Mouse (Mus musculus) heart, embryonic 16.5 days (tissue): ENCODE measurements at regions not wholly inside any gene's neighbourhood (a gene's known extent, or its start where the extent isn't known, plus 50 kb on each side); places are given as distances from the start of the nearest gene placed in this dataset.
A peak's percentile ranks its signal among the peaks of the same experiment; 100 is the strongest.
"Not testable (repeated sequence)": the region's sequence is repeated elsewhere in the genome, so short reads cannot be mapped to it uniquely, and the experiment has no call there.

Experiments
- ATAC-seq: fragments of 200-750 bp; cut with Nextera tagmentation; replicated peaks from 2 replicates; pipeline ENCODE4 v1.8.0; 2017; ENCODE audit warnings: moderate number of reproducible peaks; ENCODE audit not compliant: insufficient read depth, low FRiP score; ENCODE audit errors: extremely low read depth
- H3K27ac ChIP-seq: fragments of 300-500 bp; sonication (generic); 2 replicates; pipeline ENCODE4 v1.5.1; 2014; ENCODE audit warnings: mild to moderate bottlenecking, low read length, control low read depth, moderate library complexity
- H3K27me3 ChIP-seq: fragments of 300-500 bp; sonication (generic); 2 replicates; pipeline ENCODE4 v1.6.1; 2014; ENCODE audit warnings: low read length, mixed read lengths; ENCODE audit not compliant: control insufficient read depth, insufficient read depth
- H3K36me3 ChIP-seq: fragments of 300-500 bp; sonication (generic); 2 replicates; pipeline ENCODE4 v1.6.1; 2014; ENCODE audit not compliant: control insufficient read depth, insufficient read depth
- H3K4me1 ChIP-seq: fragments of 300-500 bp; sonication (generic); 2 replicates; pipeline ENCODE4 v1.6.1; 2014; ENCODE audit warnings: low read length, mixed read lengths; ENCODE audit not compliant: control insufficient read depth, insufficient read depth
- H3K4me2 ChIP-seq: fragments of 300-500 bp; sonication (generic); 2 replicates; pipeline ENCODE4 v1.6.1; 2014; ENCODE audit warnings: low read depth, mild to moderate bottlenecking, control low read depth, low read length
- H3K4me3 ChIP-seq: fragments of 300-500 bp; sonication (generic); 2 replicates; pipeline ENCODE4 v1.5.1; 2014; ENCODE audit warnings: mild to moderate bottlenecking, control low read depth, low read length
- H3K9ac ChIP-seq: fragments of 300-500 bp; sonication (generic); 2 replicates; pipeline ENCODE4 v1.6.1; 2014; ENCODE audit warnings: low read length, control low read depth
- H3K9me3 ChIP-seq: fragments of 300-500 bp; sonication (generic); replicated peaks from 2 replicates; pipeline ENCODE4 v1.6.1; 2016; ENCODE audit warnings: low read length; ENCODE audit not compliant: control insufficient read depth
- WGBS: fragments of 180-500 bp; shearing (Covaris S2); extraction: QIAGEN DNeasy Blood & Tissue Kit; methylation state at CpG from one replicate; pipeline ENCODE4 v1.1.7; 2014; 5-methylcytosine and 5-hydroxymethylcytosine counted together

DNA sequence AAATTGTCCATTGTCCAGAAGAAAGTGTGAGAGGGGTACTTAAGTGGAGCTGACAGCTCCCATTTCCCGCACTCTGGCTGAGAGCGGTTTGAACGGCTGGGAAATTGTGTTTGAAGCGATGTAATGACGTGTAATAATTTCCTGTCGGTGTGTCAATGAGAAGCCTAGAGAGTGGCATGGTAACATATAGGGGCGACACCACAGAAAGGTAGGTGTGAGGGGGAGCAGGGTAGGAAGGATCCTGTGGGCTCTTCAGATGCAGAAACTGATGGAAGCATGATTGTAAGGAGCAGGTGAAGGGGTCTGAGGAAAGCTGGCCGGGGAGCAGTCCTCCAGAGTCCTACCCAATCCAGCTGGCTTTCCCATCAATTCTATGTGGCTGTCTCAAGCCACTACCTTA lies 189.2 kb upstream of the Irx4 start:
- no peak overlapping the region for H3K9ac ChIP-seq
- no peak overlapping the region for H3K27ac ChIP-seq
- no peaks in the 10 kb centered on the region for H3K27me3 ChIP-seq
- no peak overlapping the region for H3K4me3 ChIP-seq
- H3K36me3 ChIP-seq: no peaks in the 10 kb centered on the region
- H3K4me2 ChIP-seq: no peak overlapping the region
- WGBS: 38% methylated on average over 8 of the region's 8 CpGs
- H3K4me1 ChIP-seq: peaks cover 8% of the 10 kb centered on the region
- ATAC-seq: no peak
- H3K9me3 ChIP-seq: no peaks in the 10 kb centered on the region

DNA sequence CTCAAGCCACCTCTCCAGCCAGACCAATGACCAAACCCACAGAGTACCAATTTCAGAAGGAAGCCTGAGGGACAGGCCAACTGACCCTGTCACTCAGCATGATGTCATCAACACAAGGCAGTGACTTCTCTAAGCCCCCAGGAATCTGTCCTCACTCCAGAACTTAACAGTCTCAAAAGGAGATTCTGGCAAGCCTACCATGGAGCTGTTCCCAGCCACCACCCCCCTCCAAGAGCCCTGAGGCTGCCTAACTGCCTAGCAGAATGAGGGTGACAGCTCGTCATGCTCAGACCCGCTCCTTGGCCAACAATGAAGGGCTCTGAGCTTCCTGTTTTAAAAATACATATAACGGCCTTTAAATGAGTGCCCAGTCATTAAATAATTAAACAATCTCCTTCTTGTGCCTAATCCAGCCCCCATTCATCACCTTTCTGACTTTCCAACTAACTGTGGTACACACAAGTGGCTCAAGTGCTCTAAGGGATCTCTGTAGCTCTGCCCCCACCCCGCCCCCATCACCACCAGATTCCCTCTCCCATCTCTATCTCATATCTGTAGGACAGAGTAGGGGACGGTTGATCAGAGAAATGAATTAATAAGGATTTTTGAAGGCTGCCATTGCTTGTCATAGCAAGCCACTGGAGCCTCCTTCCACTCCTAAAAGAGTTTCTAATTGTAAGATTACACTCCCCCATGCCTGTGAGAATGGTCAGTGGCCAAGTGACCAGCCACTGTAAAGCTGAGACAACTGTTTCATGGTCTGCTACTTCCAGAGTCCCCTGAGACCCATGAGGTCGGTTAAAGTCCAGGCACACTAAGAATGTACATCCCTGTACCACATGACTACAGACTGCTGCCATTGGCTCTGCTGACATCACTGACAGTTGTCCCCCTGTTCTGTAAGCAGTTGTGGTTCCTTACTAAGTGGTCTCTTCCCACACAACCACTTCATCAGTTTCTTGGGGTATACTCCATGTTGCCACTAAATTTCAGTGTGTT lies 188.1 kb upstream of the Irx4 start:
- no peak overlapping the region for H3K27ac ChIP-seq
- no peaks in the 10 kb centered on the region for H3K9me3 ChIP-seq
- 33% methylated on average over 6 of the region's 6 CpGs for WGBS
- H3K4me3 ChIP-seq: no peak overlapping the region
- no peaks in the 10 kb centered on the region for H3K27me3 ChIP-seq
- no peaks in the 10 kb centered on the region for H3K36me3 ChIP-seq
- H3K9ac ChIP-seq: no peak overlapping the region
- ATAC-seq: peak; percentile 55
- H3K4me1 ChIP-seq: peaks cover 8% of the 10 kb centered on the region
- H3K4me2 ChIP-seq: no peak overlapping the region

DNA sequence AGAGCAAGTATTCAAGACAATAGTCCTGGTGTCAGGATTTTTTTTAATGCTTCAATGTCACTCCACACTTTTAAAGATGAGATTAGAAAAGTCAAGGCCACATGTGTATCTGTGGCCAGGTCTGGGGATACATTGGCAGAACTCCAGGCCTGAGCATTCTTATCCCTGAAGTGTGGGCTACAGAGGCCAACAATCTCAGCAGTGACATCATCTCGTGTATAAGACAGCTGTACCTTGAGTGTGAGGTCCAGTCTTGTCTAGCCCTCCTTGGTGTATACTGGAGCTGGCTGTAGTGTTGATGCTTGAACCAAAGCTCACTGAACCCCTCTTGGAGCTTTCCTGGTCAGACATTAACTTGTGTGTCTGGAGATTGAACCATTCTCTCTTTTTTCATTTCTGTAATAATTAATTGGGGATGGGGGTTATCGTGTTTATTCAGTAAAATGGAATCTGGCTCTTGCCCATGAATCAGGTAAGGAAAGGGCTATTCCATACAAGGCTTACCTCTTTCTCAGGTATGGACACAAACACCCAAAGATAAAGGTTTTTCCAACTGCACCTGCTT lies 182.3 kb upstream of the Irx4 start:
- Histone ChIP-seq H3K4me1 (peaks cover 18% of the 10 kb centered on the region), H3K36me3 (no peaks in the 10 kb centered on the region), H3K4me2 (no peak overlapping the region), H3K27me3 (no peaks in the 10 kb centered on the region), H3K4me3 (no peak overlapping the region), H3K27ac (peak overlapping the region; percentile 56), H3K9ac (no peak overlapping the region), H3K9me3 (no peaks in the 10 kb centered on the region)
- ATAC-seq: peak; percentile 81
- 48% methylated on average over 2 of the region's 2 CpGs for WGBS

DNA sequence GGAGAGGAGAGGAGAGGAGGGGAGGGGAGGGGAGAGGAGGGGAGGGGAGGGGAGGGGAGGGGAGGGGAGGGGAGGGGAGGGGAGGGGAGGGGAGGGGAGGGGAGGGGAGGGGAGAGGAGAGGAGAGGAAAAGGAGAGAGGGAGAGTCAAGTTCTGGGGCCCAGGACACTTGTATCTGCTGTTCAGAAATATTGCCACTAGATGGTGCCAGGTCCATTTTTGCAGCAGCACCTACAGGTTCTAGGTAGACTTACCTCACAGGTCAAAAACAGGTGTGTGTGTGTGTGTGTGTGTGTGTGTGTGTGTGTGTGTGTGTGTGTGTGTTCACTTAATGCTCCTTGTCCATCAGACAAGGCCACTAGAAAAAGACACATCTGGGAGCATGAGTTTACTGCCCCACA lies 172.5 kb upstream of the Irx4 start:
- ATAC-seq, H3K27me3 ChIP-seq, H3K36me3 ChIP-seq, H3K9ac ChIP-seq, H3K4me3 ChIP-seq, H3K27ac ChIP-seq, H3K4me1 ChIP-seq, H3K9me3 ChIP-seq, H3K4me2 ChIP-seq: not testable (repeated sequence)

DNA sequence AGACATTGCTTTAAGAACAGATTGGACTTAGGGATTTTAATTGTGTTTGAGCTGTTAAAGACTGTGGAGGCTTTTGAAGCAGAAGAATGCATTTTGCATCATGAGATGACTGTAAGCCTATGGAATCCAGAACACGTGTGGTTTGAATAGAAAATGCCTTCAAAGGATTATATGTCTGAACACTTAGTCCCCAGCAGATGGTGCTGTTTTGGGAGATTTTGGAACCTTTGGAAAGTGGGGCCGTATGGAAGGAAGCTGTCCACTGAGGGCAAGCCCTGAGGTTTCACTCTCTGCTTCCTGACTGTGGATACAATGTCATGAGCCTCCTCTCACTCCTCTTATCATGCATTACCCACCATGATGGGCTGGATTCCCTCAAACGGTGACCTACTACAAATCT lies 168.4 kb upstream of the Irx4 start:
- WGBS: 46% methylated on average over 3 of the region's 3 CpGs
- H3K4me3 ChIP-seq: no peak overlapping the region
- no peak overlapping the region for H3K27ac ChIP-seq
- no peak overlapping the region for H3K4me2 ChIP-seq
- no peaks in the 10 kb centered on the region for H3K27me3 ChIP-seq
- H3K36me3 ChIP-seq: no peaks in the 10 kb centered on the region
- no peak overlapping the region for H3K9ac ChIP-seq
- H3K9me3 ChIP-seq: no peaks in the 10 kb centered on the region
- ATAC-seq: no peak
- H3K4me1 ChIP-seq: no peaks in the 10 kb centered on the region

DNA sequence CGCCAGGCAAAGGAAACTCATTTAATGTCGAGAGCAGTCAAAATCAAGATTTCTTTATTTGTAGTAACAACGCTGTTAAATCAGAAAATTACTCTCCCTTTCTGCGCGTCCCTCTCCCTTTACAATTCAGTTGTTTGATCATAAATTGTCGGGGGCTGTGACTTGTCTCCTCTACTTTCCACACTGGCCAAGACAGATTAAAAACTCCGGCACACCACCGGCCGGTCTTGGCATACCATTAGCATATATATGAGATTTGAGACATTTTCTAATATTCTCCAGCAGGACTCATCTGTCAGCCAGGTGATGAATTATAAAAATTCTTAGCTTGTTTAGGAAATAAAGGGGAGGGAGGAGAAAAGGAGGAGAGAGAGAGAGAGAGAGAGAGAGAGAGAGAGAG lies 162.8 kb upstream of the Irx4 start:
- no peak for ATAC-seq
- H3K4me1 ChIP-seq: no peaks in the 10 kb centered on the region
- 87% methylated on average over 9 of the region's 9 CpGs for WGBS
- H3K4me3 ChIP-seq: no peak overlapping the region
- H3K4me2 ChIP-seq: no peak overlapping the region
- H3K27me3 ChIP-seq: no peaks in the 10 kb centered on the region
- H3K9ac ChIP-seq: no peak overlapping the region
- H3K27ac ChIP-seq: no peak overlapping the region
- no peaks in the 10 kb centered on the region for H3K9me3 ChIP-seq
- no peaks in the 10 kb centered on the region for H3K36me3 ChIP-seq

DNA sequence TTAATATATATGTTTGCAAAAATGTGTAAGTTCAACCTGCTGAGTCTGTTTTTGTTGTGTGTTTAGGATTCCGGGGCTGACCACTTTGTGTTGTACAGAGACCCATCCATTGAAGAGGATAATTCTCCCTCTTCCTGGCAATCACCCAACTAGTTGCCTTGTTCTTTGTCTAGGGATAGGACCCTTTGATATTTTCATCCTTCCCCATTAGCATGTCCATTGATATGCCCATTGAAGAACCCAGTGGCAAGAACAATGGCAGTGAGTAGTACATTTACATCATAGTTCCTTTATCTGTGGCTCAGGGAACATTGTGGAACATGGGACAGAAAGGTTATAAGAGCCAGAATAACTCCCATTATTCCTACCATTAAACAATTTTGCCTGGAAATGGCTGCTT lies 160.9 kb upstream of the Irx4 start:
- Histone ChIP-seq H3K9ac (no peak overlapping the region), H3K4me2 (no peak overlapping the region), H3K27me3 (no peaks in the 10 kb centered on the region), H3K4me1 (no peaks in the 10 kb centered on the region), H3K9me3 (no peaks in the 10 kb centered on the region), H3K36me3 (no peaks in the 10 kb centered on the region), H3K27ac (no peak overlapping the region), H3K4me3 (no peak overlapping the region)
- ATAC-seq: no peak
- WGBS: 74% methylated on average over 1 of the region's 1 CpGs

DNA sequence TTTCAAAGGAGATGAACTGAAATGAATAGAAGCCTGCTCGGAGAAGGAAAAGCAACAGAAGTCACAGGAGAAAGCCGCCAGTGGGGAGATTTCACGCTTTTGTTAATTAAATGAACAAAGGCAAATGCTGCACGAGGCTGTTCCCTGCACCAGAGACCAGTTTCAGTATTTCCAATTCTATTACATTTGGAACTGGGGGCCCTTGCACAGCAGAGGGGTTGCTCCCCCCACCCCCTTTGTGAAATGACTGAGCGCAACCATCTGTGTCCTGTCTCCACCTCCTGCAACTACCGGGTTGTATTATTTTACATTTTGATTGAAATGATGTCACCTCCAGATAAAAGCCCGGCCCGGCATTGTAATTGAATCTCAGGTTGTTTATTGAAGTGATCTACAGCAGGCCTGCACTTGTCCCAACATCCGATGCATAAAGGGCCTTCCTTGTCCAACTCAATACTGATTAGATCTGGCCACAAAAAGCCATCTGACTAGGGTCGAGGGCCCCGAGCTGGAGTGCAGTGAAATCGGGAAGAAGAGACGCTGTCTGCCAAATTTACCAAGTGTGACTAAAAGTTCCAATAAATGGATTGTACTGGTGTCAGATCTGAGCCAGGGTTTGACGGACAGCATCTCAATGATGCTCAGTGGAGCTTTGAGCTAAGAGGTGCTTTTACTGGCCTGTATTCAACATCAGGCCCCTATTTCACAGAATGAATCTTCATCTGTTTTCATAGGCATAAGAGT lies 152.9 kb upstream of the Irx4 start:
- no peaks in the 10 kb centered on the region for H3K4me1 ChIP-seq
- no peaks in the 10 kb centered on the region for H3K27me3 ChIP-seq
- H3K9ac ChIP-seq: no peak overlapping the region
- H3K27ac ChIP-seq: no peak overlapping the region
- H3K9me3 ChIP-seq: no peaks in the 10 kb centered on the region
- no peak overlapping the region for H3K4me2 ChIP-seq
- WGBS: 73% methylated on average over 14 of the region's 14 CpGs
- H3K4me3 ChIP-seq: no peak overlapping the region
- ATAC-seq: no peak
- no peaks in the 10 kb centered on the region for H3K36me3 ChIP-seq
